Mouse (Mus musculus): ENCODE data around the gene Pik3c2b.

Gene Pik3c2b

DNA sequence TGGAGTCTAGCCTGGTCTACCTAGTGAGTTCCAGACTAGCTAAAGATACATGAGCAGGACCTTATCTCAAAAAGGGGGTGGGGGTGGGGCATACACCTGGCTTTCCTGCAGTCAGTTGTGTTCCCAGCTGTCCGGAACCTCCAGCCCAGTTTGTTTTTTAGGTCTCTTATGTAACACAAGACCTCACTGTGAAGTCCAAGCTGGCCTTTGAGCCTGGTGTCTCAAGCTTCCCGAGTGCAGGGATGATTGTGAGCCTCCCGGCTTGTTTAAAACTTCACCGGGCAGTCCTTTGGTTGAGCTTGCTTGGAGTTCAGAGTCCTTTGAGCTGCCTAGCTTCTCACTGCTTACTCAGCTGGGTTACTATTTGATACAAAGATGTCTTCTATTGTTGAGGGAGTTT is 88.6 kb downstream of the Pik3c2b start:
- DNase-seq (ENCODE audit: low spot score), result peak; percentile 62

GRCm38 (mm10) chr1:133134881-133135280 is 89.4 kb downstream of the Pik3c2b start:
- peak; percentile 47 for DNase-seq (ENCODE audit: low spot score)

DNA sequence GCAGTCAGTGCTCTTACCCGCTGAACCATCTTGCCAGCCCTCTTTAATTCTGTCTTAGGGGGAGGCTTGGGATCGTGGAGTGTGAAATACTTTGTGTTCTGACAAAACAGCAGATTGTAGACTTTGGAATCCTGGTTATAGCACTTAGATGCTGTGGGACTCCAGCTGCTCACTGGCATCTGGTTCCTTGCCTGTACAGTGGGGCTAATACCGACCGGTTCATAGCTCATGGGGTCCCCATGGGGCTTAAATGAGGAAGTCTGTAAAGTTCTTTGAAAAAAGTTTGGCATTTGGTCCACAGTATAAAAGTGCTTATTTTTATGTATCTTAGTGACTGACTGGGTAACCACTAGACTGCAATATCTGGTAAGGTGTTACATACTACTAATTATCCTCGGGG is 90.3 kb downstream of the Pik3c2b start:
- no peak for DNase-seq (ENCODE audit: low spot score)

DNA sequence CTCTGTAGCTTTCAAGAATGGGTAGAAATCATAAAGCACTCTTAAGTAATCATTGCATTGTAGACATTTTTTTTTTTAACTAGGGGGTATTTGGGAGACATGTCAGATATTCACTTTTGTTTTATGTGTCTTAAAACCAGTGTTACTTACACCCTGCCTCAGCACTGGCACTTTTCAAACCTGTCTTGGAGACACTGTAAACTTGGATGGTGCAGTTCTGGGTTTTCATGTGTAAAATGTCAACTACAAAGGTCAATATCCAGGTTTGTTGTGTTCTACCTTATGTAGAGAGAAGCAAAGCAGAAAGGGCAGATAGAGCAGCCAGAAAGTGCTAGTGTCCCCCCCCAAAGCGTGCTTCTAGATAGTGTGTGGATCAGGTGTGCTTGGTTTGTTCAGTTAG is 92.9 kb downstream of the Pik3c2b start:
- DNase-seq (ENCODE audit: low spot score), result no peak

DNA sequence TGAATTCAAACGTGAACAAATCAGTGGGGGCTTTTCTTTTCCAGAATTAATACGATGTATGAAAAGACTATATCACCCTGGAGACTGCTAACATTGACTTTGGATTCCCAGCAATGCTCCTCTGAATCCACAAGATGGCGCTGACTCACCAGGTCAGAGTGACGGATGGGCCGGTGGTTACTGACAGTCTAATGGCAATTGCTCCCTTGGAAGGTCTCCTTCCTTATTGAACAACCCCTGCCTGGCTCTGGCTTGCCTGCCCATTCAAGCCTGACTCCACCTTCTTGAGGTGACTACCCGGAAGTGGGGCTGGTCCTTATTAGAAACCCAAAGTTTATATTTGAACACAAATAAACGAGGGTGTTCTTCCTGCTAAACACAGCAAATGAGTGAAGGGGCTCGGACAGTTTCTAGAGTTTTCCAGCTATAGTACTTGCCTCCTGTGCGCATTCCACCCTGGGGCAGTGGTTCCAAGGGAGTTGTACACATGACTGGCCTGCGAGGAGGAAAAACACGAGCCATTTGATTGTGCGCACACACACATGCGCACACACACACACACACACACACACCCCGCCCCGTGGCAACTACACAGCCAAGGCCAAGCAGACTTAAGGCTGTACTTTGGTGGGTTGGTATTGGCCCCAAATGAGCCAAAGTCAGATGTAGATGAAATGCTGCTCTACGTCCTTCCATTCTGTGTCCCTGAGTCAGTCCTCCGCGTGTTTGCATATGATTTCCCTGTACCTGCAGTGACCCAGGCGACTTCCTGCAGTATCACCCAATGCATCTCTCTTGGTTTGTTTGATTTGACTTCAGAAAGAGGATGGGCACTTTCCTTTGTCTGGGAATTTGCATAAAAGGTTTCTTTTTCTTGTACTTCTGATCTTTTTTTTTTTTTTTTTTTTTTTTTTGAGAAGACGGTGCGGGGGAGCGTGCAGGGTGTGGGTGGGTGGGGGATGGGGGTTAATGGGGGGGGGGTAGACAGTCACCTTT is 100.8 kb downstream of the Pik3c2b start:
- DNase-seq (ENCODE audit: low spot score), result peak; percentile 67

DNA sequence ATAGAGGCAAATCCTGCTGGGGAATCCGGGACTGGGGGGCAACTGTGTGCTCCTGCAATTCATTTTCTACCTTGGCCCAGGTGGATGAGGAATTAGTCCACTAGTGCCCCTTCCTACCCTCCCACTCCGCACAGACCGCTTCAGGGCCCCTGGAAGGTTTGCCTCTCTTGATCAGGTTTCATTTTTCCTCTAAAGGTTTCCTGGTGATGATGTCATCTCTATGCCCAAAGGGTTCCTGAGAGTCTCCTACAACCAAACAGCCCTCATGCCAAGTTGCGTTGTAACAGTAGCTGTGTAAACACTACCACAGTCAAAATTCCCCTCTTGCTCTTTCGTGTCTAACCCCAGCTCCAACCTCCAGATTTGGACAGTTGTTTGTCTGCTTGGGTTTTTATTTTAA is 101.9 kb downstream of the Pik3c2b start:
- DNase-seq (ENCODE audit: low spot score), result no peak

GRCm38 (mm10) chr1:133148122-133148521 is 102.7 kb downstream of the Pik3c2b start:
- no peak for DNase-seq (ENCODE audit: low spot score)

DNA sequence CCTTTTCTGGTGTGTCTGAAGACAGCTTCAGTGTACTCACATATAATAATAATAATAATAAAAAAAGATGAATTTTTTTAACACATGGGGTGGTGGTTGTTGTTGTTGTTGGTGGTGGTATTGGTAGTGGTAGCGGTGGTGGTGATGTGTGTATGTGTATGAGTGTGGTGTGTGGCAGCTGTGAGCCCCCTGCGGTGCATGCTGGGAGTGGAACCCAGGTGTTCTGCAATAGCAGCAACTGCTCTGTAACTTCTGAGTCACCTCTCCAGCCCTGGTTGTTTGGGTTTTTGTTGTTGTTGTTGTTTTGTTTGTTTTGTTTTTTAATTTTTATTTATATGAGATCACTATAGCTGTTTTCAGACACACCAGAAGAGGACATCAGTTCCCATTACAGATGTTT is 105.1 kb downstream of the Pik3c2b start:
- no peak for DNase-seq (ENCODE audit: low spot score)

GRCm38 (mm10) chr1:133152213-133152612 is 106.7 kb downstream of the Pik3c2b start:
- DNase-seq (ENCODE audit: low spot score), result no peak

- no peak for DNase-seq (ENCODE audit: low spot score)
These were observed 109.8 kb downstream of the Pik3c2b start for GRCm38 (mm10) chr1:133155270-133155669.
